In the genomic region with DNA sequence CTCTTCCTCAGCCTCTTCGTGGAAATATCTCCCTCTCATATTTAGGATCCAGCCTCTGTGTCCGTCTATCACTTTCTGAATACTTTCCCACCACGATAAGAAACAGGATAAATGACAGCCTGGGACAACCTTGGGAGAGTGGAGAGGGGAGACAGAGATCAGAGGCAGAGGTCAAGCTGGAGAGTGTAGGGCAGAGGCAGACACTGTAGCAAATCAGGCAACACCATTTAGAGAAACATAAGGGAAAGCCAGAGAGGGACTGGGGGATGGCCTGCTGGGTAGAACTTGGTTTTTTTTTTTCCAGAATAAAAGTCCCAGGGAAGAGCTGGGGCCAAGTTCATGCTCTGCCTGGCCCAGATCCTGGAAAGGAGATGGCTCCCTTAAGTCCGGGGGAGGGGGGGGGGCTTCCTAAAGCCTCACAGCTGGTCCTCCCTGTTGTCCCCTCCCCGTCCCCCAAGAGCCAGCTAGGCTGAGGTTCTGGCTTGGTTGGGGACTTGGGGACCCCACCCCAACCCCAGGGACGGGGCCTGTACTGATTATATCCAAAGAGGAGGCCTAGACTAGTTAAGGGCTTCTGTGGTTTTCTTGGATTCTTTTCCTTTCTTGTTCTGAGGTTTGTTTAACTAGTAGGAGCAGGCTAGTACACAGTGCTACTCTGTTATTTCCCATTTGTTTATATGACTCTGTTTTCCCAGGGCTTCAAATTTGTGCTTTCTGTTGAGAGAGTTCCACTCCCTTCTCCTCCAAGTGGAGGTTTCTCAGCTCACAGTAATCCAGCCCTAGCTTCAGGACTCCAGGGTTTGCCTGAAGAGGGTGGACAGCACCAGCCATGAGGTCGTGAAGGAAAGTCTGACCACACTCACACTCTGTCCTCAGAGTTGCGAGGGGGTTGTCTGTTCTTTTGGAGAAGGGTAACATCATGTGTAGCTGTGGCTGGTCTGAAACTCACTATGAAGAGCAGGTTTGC, we compare ENCODE assay signal across 8 mouse cellular contexts. TPM values are rescaled to one million over a fixed set of nuclear protein-coding genes. Genes with fewer than 3 reads are reported as not detected.
DNase-seq lines count a peak whose midpoint lies in the region; ATAC-seq lines count a peak whose summit lies in the region.

No protein-coding gene starts in this region.

- intact Hi-C loops in left cerebral cortex, postnatal 10 days (cut with DNase I), result no loop called here

- no peaks in the 10 kb centered on the region for H3K9me3 ChIP-seq in midbrain, embryonic 10.5 days (replicated peaks)
- H3K9me3 ChIP-seq in midbrain, embryonic 16.5 days (replicated peaks; ENCODE audit: control insufficient read depth, low read length, poor library complexity, severe bottlenecking), result no peaks in the 10 kb centered on the region
- H3K9me3 ChIP-seq in intestine, embryonic 15.5 days, result no peaks in the 10 kb centered on the region
- H3K9me3 ChIP-seq in stomach, embryonic 14.5 days (ENCODE audit: control insufficient read depth, low read depth, low read length), result no peaks in the 10 kb centered on the region

- no peak for DNase-seq in midbrain, embryonic 10.5 days (ENCODE audit: low spot score)
- DNase-seq in gastrocnemius, adult 8-10 months (ENCODE audit: low spot score in 2 of 2), result peak; percentile 50 to 64
- no peak for DNase-seq in left cerebral cortex, postnatal 10 days (ENCODE audit: extremely low spot score in 1 of 2, low spot score in 2 of 2)
- DNase-seq in retina, postnatal 1 day, result no peak
- no peak for DNase-seq in layer of hippocampus, postnatal 36 days

- H3K27ac ChIP-seq in midbrain, embryonic 10.5 days (replicated peaks), result peak overlapping the region; percentile 87
- H3K27ac ChIP-seq in midbrain, embryonic 16.5 days (ENCODE audit: low read length), result no peak overlapping the region
- peak overlapping the region; percentile 89 for H3K27ac ChIP-seq in intestine, embryonic 15.5 days
- H3K27ac ChIP-seq in stomach, embryonic 14.5 days (ENCODE audit: low read length), result peak overlapping the region; percentile 85

- peaks cover 31% of the 10 kb centered on the region for H3K36me3 ChIP-seq in midbrain, embryonic 10.5 days
- no peaks in the 10 kb centered on the region for H3K36me3 ChIP-seq in midbrain, embryonic 16.5 days (ENCODE audit: control insufficient read depth, insufficient read depth, low read length)
- H3K36me3 ChIP-seq in intestine, embryonic 15.5 days, result 0 out of 2 replicates have a peak, but pooled peaks cover 4% of the 10 kb centered on the region
- peaks cover 10% of the 10 kb centered on the region; the same call in 1 of the 2 replicates for H3K36me3 ChIP-seq in stomach, embryonic 14.5 days (ENCODE audit: control insufficient read depth, insufficient read depth, low read length)

- peak overlapping the region; percentile 66 for H3K4me3 ChIP-seq in midbrain, embryonic 10.5 days
- H3K4me3 ChIP-seq in midbrain, embryonic 16.5 days (ENCODE audit: low read depth, low read length), result no peak overlapping the region
- H3K4me3 ChIP-seq in intestine, embryonic 15.5 days (replicated peaks), result no peak overlapping the region
- H3K4me3 ChIP-seq in stomach, embryonic 14.5 days (ENCODE audit: low read depth, low read length), result no peak overlapping the region

- H3K27me3 ChIP-seq in midbrain, embryonic 10.5 days (ENCODE audit: low read depth, poor library complexity, severe bottlenecking), result peaks cover 32% of the 10 kb centered on the region
- peaks cover 14% of the 10 kb centered on the region for H3K27me3 ChIP-seq in midbrain, embryonic 16.5 days (ENCODE audit: control insufficient read depth, insufficient read depth, low read depth, low read length)
- H3K27me3 ChIP-seq in intestine, embryonic 15.5 days (replicated peaks), result no peaks in the 10 kb centered on the region
- no peaks in the 10 kb centered on the region for H3K27me3 ChIP-seq in stomach, embryonic 14.5 days (ENCODE audit: control insufficient read depth, insufficient read depth, low read length)

- no peak overlapping the region for H3K9ac ChIP-seq in midbrain, embryonic 16.5 days (ENCODE audit: low read depth, low read length)
- H3K9ac ChIP-seq in intestine, embryonic 15.5 days, result no peak overlapping the region
- H3K9ac ChIP-seq in stomach, embryonic 14.5 days (replicated peaks; ENCODE audit: low read depth, low read length), result no peak overlapping the region

- H3K4me2 ChIP-seq in midbrain, embryonic 16.5 days (ENCODE audit: low read length), result no peak overlapping the region
- peak overlapping the region; percentile 12; the same call in 1 of the 2 replicates for H3K4me2 ChIP-seq in intestine, embryonic 15.5 days (replicated peaks)
- no peak overlapping the region; the same call in 1 of the 2 replicates for H3K4me2 ChIP-seq in stomach, embryonic 14.5 days (replicated peaks; ENCODE audit: low read depth, low read length)

- H3K4me1 ChIP-seq in midbrain, embryonic 10.5 days, result peaks cover 42% of the 10 kb centered on the region
- H3K4me1 ChIP-seq in midbrain, embryonic 16.5 days (ENCODE audit: control insufficient read depth, insufficient read depth, low read length), result peaks cover 12% of the 10 kb centered on the region
- H3K4me1 ChIP-seq in intestine, embryonic 15.5 days (replicated peaks), result peaks cover 38% of the 10 kb centered on the region
- H3K4me1 ChIP-seq in stomach, embryonic 14.5 days (ENCODE audit: control insufficient read depth, insufficient read depth, low read length), result peaks cover 37% of the 10 kb centered on the region

- WGBS in midbrain, embryonic 10.5 days, result 59% methylated on average over 8 of the region's 8 CpGs
- 65% methylated on average over 8 of the region's 8 CpGs for WGBS in midbrain, embryonic 16.5 days
- WGBS in intestine, embryonic 15.5 days, result 38% methylated on average over 8 of the region's 8 CpGs
- 45% methylated on average over 8 of the region's 8 CpGs for WGBS in stomach, embryonic 14.5 days

- no peak for ATAC-seq in midbrain, embryonic 16.5 days
- no peak for ATAC-seq in intestine, embryonic 15.5 days
- 0 out of 2 replicates have a peak, but pooled peaks have one; percentile 3 for ATAC-seq in stomach, embryonic 14.5 days (ENCODE audit: insufficient number of reproducible peaks, insufficient read depth, low FRiP score, low read depth)

RNA-seq across cellular contexts. Expression of gene Mxra8, which starts 1.0 kb away (rescaled TPM):
- polyA plus RNA-seq in midbrain, embryonic 10.5 days (2016; fragmentation: Nextera tagmentation; extraction: Ambion mirVana), result 50.7 and 53.1 TPM in 2 replicates
- polyA plus RNA-seq in midbrain, embryonic 16.5 days (2015; fragmentation: Nextera tagmentation; extraction: Ambion mirVana), result 16.9 and 21.1 TPM in 2 replicates
- 10 to 100 TPM; 16.5 to 34.5 (median 24.9) TPM for total RNA-seq in gastrocnemius, adult 8-10 months (2022)
- 76.9 and 81.3 TPM in 2 replicates for polyA plus RNA-seq in intestine, embryonic 15.5 days (2015; fragmentation: Nextera tagmentation; extraction: Ambion mirVana)
- 91.5 and 96.7 TPM in 2 replicates for polyA plus RNA-seq in stomach, embryonic 14.5 days (2014; fragmentation: Nextera tagmentation; extraction: Ambion mirVana)
- total RNA-seq in left cerebral cortex, postnatal 10 days (2021), result 10 to 100 TPM; 10.6 to 14.1 TPM
- 1 to 10 TPM; 5.6 to 8.1 TPM for total RNA-seq in layer of hippocampus, postnatal 36 days (2021)

RNA-seq across cellular contexts. Expression of gene Aurkaip1, which starts 7.4 kb away (rescaled TPM):
- 159 and 172 TPM in 2 replicates for polyA plus RNA-seq in midbrain, embryonic 10.5 days (2016; fragmentation: Nextera tagmentation; extraction: Ambion mirVana)
- 131 and 134 TPM in 2 replicates for polyA plus RNA-seq in midbrain, embryonic 16.5 days (2015; fragmentation: Nextera tagmentation; extraction: Ambion mirVana)
- total RNA-seq in gastrocnemius, adult 8-10 months (2022), result 10 to 100 TPM; 73.1 to 83.9 (median 79.0) TPM
- polyA plus RNA-seq in intestine, embryonic 15.5 days (2015; fragmentation: Nextera tagmentation; extraction: Ambion mirVana), result 169 and 171 TPM in 2 replicates
- polyA plus RNA-seq in stomach, embryonic 14.5 days (2014; fragmentation: Nextera tagmentation; extraction: Ambion mirVana), result 125 and 132 TPM in 2 replicates
- total RNA-seq in left cerebral cortex, postnatal 10 days (2021), result 10 to 100 TPM; 81.6 to 82.6 TPM
- total RNA-seq in layer of hippocampus, postnatal 36 days (2021), result 10 to 100 TPM; 88.4 to 98.2 TPM

RNA-seq across cellular contexts. Expression of gene Dvl1, which starts 8.7 kb away (rescaled TPM):
- 5.0 and 5.4 TPM in 2 replicates for polyA plus RNA-seq in midbrain, embryonic 10.5 days (2016; fragmentation: Nextera tagmentation; extraction: Ambion mirVana)
- polyA plus RNA-seq in midbrain, embryonic 16.5 days (2015; fragmentation: Nextera tagmentation; extraction: Ambion mirVana), result 10.3 and 11.0 TPM in 2 replicates
- 100 to 1,000 TPM; 117 to 124 (median 120) TPM for total RNA-seq in gastrocnemius, adult 8-10 months (2022)
- 9.9 and 11.9 TPM in 2 replicates for polyA plus RNA-seq in intestine, embryonic 15.5 days (2015; fragmentation: Nextera tagmentation; extraction: Ambion mirVana)
- 6.3 and 6.6 TPM in 2 replicates for polyA plus RNA-seq in stomach, embryonic 14.5 days (2014; fragmentation: Nextera tagmentation; extraction: Ambion mirVana)
- 10 to 100 TPM; 70.6 to 74.2 TPM for total RNA-seq in left cerebral cortex, postnatal 10 days (2021)
- 10 to 100 TPM; 75.6 to 76.6 TPM for total RNA-seq in layer of hippocampus, postnatal 36 days (2021)

RNA-seq across cellular contexts. Expression of gene Tas1r3, which starts 24.7 kb away (rescaled TPM):
- polyA plus RNA-seq in midbrain, embryonic 10.5 days (2016; fragmentation: Nextera tagmentation; extraction: Ambion mirVana), result 0.22 and 0.41 TPM in 2 replicates
- 0.29 and 0.58 TPM in 2 replicates for polyA plus RNA-seq in midbrain, embryonic 16.5 days (2015; fragmentation: Nextera tagmentation; extraction: Ambion mirVana)
- total RNA-seq in gastrocnemius, adult 8-10 months (2022), result under 1 TPM in 2 of 4 experiments, not detected in 2; 0.11 to 0.12 TPM
- 0.25 and 0.51 TPM in 2 replicates for polyA plus RNA-seq in intestine, embryonic 15.5 days (2015; fragmentation: Nextera tagmentation; extraction: Ambion mirVana)
- polyA plus RNA-seq in stomach, embryonic 14.5 days (2014; fragmentation: Nextera tagmentation; extraction: Ambion mirVana), result 0.32 and 0.35 TPM in 2 replicates
- under 1 TPM; 0.13 to 0.22 TPM for total RNA-seq in left cerebral cortex, postnatal 10 days (2021)
- under 1 TPM; 0.15 to 0.48 TPM for total RNA-seq in layer of hippocampus, postnatal 36 days (2021)

RNA-seq across cellular contexts. Expression of gene Ccnl2, which starts 26.2 kb away (rescaled TPM):
- polyA plus RNA-seq in midbrain, embryonic 10.5 days (2016; fragmentation: Nextera tagmentation; extraction: Ambion mirVana), result 161 and 171 TPM in 2 replicates
- polyA plus RNA-seq in midbrain, embryonic 16.5 days (2015; fragmentation: Nextera tagmentation; extraction: Ambion mirVana), result 148 and 154 TPM in 2 replicates
- 10 to 100 TPM; 11.6 to 19.5 (median 15.0) TPM for total RNA-seq in gastrocnemius, adult 8-10 months (2022)
- polyA plus RNA-seq in intestine, embryonic 15.5 days (2015; fragmentation: Nextera tagmentation; extraction: Ambion mirVana), result 132 and 138 TPM in 2 replicates
- 193 and 209 TPM in 2 replicates for polyA plus RNA-seq in stomach, embryonic 14.5 days (2014; fragmentation: Nextera tagmentation; extraction: Ambion mirVana)
- total RNA-seq in left cerebral cortex, postnatal 10 days (2021), result 10 to 100 TPM; 68.7 to 71.2 TPM
- 100 to 1,000 TPM in 1 of 2 experiments, 10 to 100 TPM in 1; 87.0 to 106 TPM for total RNA-seq in layer of hippocampus, postnatal 36 days (2021)

Comparison
In these comparisons a context has a peak if more than half of its experiments do, and no peak if none do; other contexts are left out.
1. DNase-seq: peak in gastrocnemius, adult 8-10 months (2 of 2); none in midbrain, embryonic 10.5 days (single experiment), left cerebral cortex, postnatal 10 days (0 of 2), retina, postnatal 1 day (single experiment) and layer of hippocampus, postnatal 36 days (0 of 2).